ENCODE assay signal across 13 mouse cellular contexts in genomic region chr5:149275105-149275494, GRCm38 (mm10). TPM values are rescaled to one million over a fixed set of nuclear protein-coding genes. Genes with fewer than 3 reads are reported as not detected.
A peak's percentile ranks its signal among the peaks of the same experiment; 100 is the strongest.
DNase-seq lines count a peak whose midpoint lies in the region; ATAC-seq and TF ChIP-seq lines count a peak whose summit lies in the region.
"Had no signal": no experiment of that assay in that cellular context is flagged by ENCODE, and none has a peak within 500 bp of the region (broad histone marks: within the 10 kb centered on the region; RNA-seq: fewer than 3 reads in every experiment).

No protein-coding gene starts in this region.

- CTCF ChIA-PET in Patski (lab: Charles Lee), result interaction anchor here (0.6 to 1.5 kb wide), 3 partner anchors 14 to 198 kb away, joined by 3 to 4 read pairs (median 3); no protein-coding TSS in a partner anchor

- TF ChIP-seq CTCF in ES-Bruce4 (IDR thresholded peaks at IDR 0.05; ENCODE audit: low read depth, low read length) (peak; percentile 30), Patski (IDR thresholded peaks at IDR 0.05) (peak; percentile 51)
- peak; percentile 48 for TF ChIP-seq CTCF in liver, postnatal 0 days (IDR thresholded peaks at IDR 0.05; ENCODE audit: low read depth)

- H3K27me3 ChIP-seq in liver, embryonic 12.5 days (replicated peaks), result no peaks in the 10 kb centered on the region
- H3K27me3 ChIP-seq in liver, embryonic 11.5 days (replicated peaks; ENCODE audit: control insufficient read depth, insufficient read depth, low read length), result no peaks in the 10 kb centered on the region
- H3K27me3 ChIP-seq in ES-Bruce4 (ENCODE audit: control insufficient read depth, insufficient read depth, low read length, poor library complexity, severe bottlenecking), result no peaks in the 10 kb centered on the region
- H3K27me3 ChIP-seq in Patski, result no peaks in the 10 kb centered on the region
- H3K27me3 ChIP-seq in liver, postnatal 0 days (ENCODE audit: insufficient read depth, low read length), result no peaks in the 10 kb centered on the region
- no peaks in the 10 kb centered on the region for H3K27me3 ChIP-seq in midbrain, embryonic 16.5 days (ENCODE audit: control insufficient read depth, insufficient read depth, low read depth, low read length)
- H3K27me3 ChIP-seq: hindbrain, embryonic 12.5 days; neural tube, embryonic 12.5 days had no signal

- no peak overlapping the region for H3K4me3 ChIP-seq in liver, embryonic 12.5 days
- H3K4me3 ChIP-seq in liver, embryonic 11.5 days (ENCODE audit: low read depth, low read length), result no peak overlapping the region
- no peak overlapping the region for H3K4me3 ChIP-seq in ES-Bruce4 (ENCODE audit: low read depth, low read length)
- no peak overlapping the region for H3K4me3 ChIP-seq in liver, postnatal 0 days (ENCODE audit: low read depth, low read length)
- H3K4me3 ChIP-seq in midbrain, embryonic 16.5 days (ENCODE audit: low read depth, low read length), result no peak overlapping the region
- H3K4me3 ChIP-seq: hindbrain, embryonic 12.5 days; midbrain, embryonic 10.5 days; neural tube, embryonic 12.5 days had no signal

- DNase-seq in liver, embryonic 11.5 days (ENCODE audit: low spot score), result no peak
- DNase-seq in Patski (ENCODE audit: low read depth, low spot score), result no peak
- DNase-seq in liver, postnatal 0 days, result peak; percentile 29
- DNase-seq in urinary bladder, postnatal 36 days (ENCODE audit: low spot score in 2 of 2), result no peak
- DNase-seq: cerebellum, adult 8-10 months; layer of hippocampus, postnatal 36 days had no signal

- POLR2A ChIA-PET in Patski (lab: Charles Lee), result no interaction called here

- no peak overlapping the region for H3K27ac ChIP-seq in liver, embryonic 12.5 days
- no peak overlapping the region for H3K27ac ChIP-seq in liver, embryonic 11.5 days (ENCODE audit: low read depth, low read length)
- H3K27ac ChIP-seq in ES-Bruce4 (ENCODE audit: insufficient read depth, low read length), result no peak overlapping the region
- no peak overlapping the region for H3K27ac ChIP-seq in liver, postnatal 0 days (ENCODE audit: low read depth)
- H3K27ac ChIP-seq in midbrain, embryonic 16.5 days (ENCODE audit: low read length), result no peak overlapping the region
- H3K27ac ChIP-seq: hindbrain, embryonic 12.5 days; midbrain, embryonic 10.5 days; neural tube, embryonic 12.5 days had no signal

- H3K4me2 ChIP-seq in liver, embryonic 12.5 days, result no peak overlapping the region
- H3K4me2 ChIP-seq in liver, embryonic 11.5 days, result no peak overlapping the region
- H3K4me2 ChIP-seq in liver, postnatal 0 days (ENCODE audit: low read depth, low read length), result no peak overlapping the region
- H3K4me2 ChIP-seq in midbrain, embryonic 16.5 days (ENCODE audit: low read length), result no peak overlapping the region
- H3K4me2 ChIP-seq: heart, embryonic 11.5 days; hindbrain, embryonic 12.5 days; neural tube, embryonic 12.5 days had no signal

- 0 out of 2 replicates have a peak, but pooled peaks have one; percentile 13 for ATAC-seq in liver, embryonic 12.5 days
- ATAC-seq in liver, embryonic 11.5 days (replicated peaks; ENCODE audit: low FRiP score), result no peak
- ATAC-seq in Patski, result no peak
- no peak for ATAC-seq in liver, postnatal 0 days
- ATAC-seq in midbrain, embryonic 16.5 days, result no peak

- TF ChIP-seq POLR2A in ES-Bruce4 (IDR thresholded peaks at IDR 0.05; ENCODE audit: insufficient read depth, low read length), result no peak

- peaks cover 27% of the 10 kb centered on the region for H3K4me1 ChIP-seq in liver, embryonic 12.5 days
- peaks cover 3% of the 10 kb centered on the region; the same call in 1 of the 2 replicates for H3K4me1 ChIP-seq in liver, embryonic 11.5 days (replicated peaks; ENCODE audit: control insufficient read depth, insufficient read depth, low read length)
- H3K4me1 ChIP-seq in ES-Bruce4 (ENCODE audit: control insufficient read depth, insufficient read depth, low read length), result no peaks in the 10 kb centered on the region
- peaks cover 6% of the 10 kb centered on the region; the same call in 1 of the 2 replicates for H3K4me1 ChIP-seq in liver, postnatal 0 days (ENCODE audit: insufficient read depth)
- peaks cover 2% of the 10 kb centered on the region; the same call in 1 of the 2 replicates for H3K4me1 ChIP-seq in midbrain, embryonic 16.5 days (ENCODE audit: control insufficient read depth, insufficient read depth, low read length)

- in situ Hi-C loops in Patski (cut with MboI; ENCODE audit: low pct_unique_long_range_greater_than_20kb), result no loop called here

- no peak for TF ChIP-seq EP300 in ES-Bruce4 (IDR thresholded peaks at IDR 0.05; ENCODE audit: insufficient read depth, low read depth, low read length)
- no peak for TF ChIP-seq EP300 in liver, postnatal 0 days (IDR thresholded peaks at IDR 0.05; ENCODE audit: low read depth)

- no peak overlapping the region for H3K9ac ChIP-seq in liver, embryonic 12.5 days
- H3K9ac ChIP-seq in liver, embryonic 11.5 days (ENCODE audit: low read depth, low read length), result no peak overlapping the region
- no peak overlapping the region for H3K9ac ChIP-seq in ES-Bruce4 (ENCODE audit: low read depth, poor library complexity, severe bottlenecking)
- H3K9ac ChIP-seq in liver, postnatal 0 days (replicated peaks), result no peak overlapping the region
- H3K9ac ChIP-seq in midbrain, embryonic 16.5 days (ENCODE audit: low read depth, low read length), result no peak overlapping the region
- H3K9ac ChIP-seq: hindbrain, embryonic 12.5 days; neural tube, embryonic 12.5 days had no signal

- 48% methylated on average over 1 of the region's 1 CpGs for WGBS in liver, embryonic 12.5 days (ENCODE audit: insufficient replicate concordance)
- 77% methylated on average over 1 of the region's 1 CpGs for WGBS in liver, embryonic 11.5 days
- WGBS in liver, postnatal 0 days (ENCODE audit: insufficient replicate concordance), result 57% methylated on average over 1 of the region's 1 CpGs
- 94% methylated on average over 1 of the region's 1 CpGs for WGBS in midbrain, embryonic 16.5 days

- 0 out of 2 replicates have a peak, but pooled peaks cover 5% of the 10 kb centered on the region for H3K9me3 ChIP-seq in liver, embryonic 12.5 days (replicated peaks)
- peaks cover 3% of the 10 kb centered on the region; the same call in 1 of the 2 replicates for H3K9me3 ChIP-seq in liver, embryonic 11.5 days (ENCODE audit: control insufficient read depth, low read length)
- no peaks in the 10 kb centered on the region for H3K9me3 ChIP-seq in ES-Bruce4 (replicated peaks; ENCODE audit: control insufficient read depth, insufficient read depth, low read length, poor library complexity, severe bottlenecking)
- H3K9me3 ChIP-seq in liver, postnatal 0 days (ENCODE audit: low read length), result no peaks in the 10 kb centered on the region; the same call in 1 of the 2 replicates
- 0 out of 2 replicates have a peak, but pooled peaks cover 2% of the 10 kb centered on the region for H3K9me3 ChIP-seq in midbrain, embryonic 16.5 days (replicated peaks; ENCODE audit: control insufficient read depth, low read length, poor library complexity, severe bottlenecking)
- H3K9me3 ChIP-seq: neural tube, embryonic 12.5 days had no signal

- no peaks in the 10 kb centered on the region for H3K36me3 ChIP-seq in liver, embryonic 12.5 days
- H3K36me3 ChIP-seq in liver, embryonic 11.5 days (ENCODE audit: control insufficient read depth, insufficient read depth, low read length), result no peaks in the 10 kb centered on the region
- H3K36me3 ChIP-seq in ES-Bruce4 (ENCODE audit: control insufficient read depth, insufficient read depth, low read length, poor library complexity, severe bottlenecking), result no peaks in the 10 kb centered on the region
- H3K36me3 ChIP-seq in liver, postnatal 0 days (replicated peaks; ENCODE audit: insufficient read depth, low read length), result no peaks in the 10 kb centered on the region; the same call in 1 of the 2 replicates
- no peaks in the 10 kb centered on the region for H3K36me3 ChIP-seq in midbrain, embryonic 16.5 days (ENCODE audit: control insufficient read depth, insufficient read depth, low read length)
- H3K36me3 ChIP-seq: hindbrain, embryonic 12.5 days; midbrain, embryonic 10.5 days; neural tube, embryonic 12.5 days had no signal

RNA-seq across cellular contexts. Expression of gene Alox5ap, which starts 10.5 kb away (rescaled TPM):
- 17.9 and 18.6 TPM in 2 replicates for polyA plus RNA-seq in liver, embryonic 12.5 days (2016; fragmentation: Nextera tagmentation; extraction: Ambion mirVana)
- polyA plus RNA-seq in liver, embryonic 11.5 days (2014; fragmentation: Nextera tagmentation; extraction: Ambion mirVana), result 20.7 and 24.4 TPM in 2 replicates
- 1.2 TPM in 1 of 2 replicates, not detected in the other for polyA plus RNA-seq in ES-Bruce4 (2011; ENCODE audit: insufficient read depth, insufficient read length, low read depth, missing spikeins)
- polyA plus RNA-seq in Patski (2021), result 0.64 TPM
- 68.2 and 69.3 TPM in 2 replicates for polyA plus RNA-seq in liver, postnatal 0 days (2015; fragmentation: Nextera tagmentation; extraction: Ambion mirVana)
- 9.3 and 12.6 TPM in 2 replicates for polyA plus RNA-seq in midbrain, embryonic 16.5 days (2015; fragmentation: Nextera tagmentation; extraction: Ambion mirVana)
